Comparison of ENCODE assay signal across 10 mouse cellular contexts in genomic region chr13:36086608-36087391, GRCm38 (mm10). TPM values are rescaled to one million over a fixed set of nuclear protein-coding genes. Genes with fewer than 3 reads are reported as not detected.
DNase-seq lines count a peak whose midpoint lies in the region; ATAC-seq and TF ChIP-seq lines count a peak whose summit lies in the region.
"Had no signal": no experiment of that assay in that cellular context is flagged by ENCODE, and none has a peak within 500 bp of the region (broad histone marks: within the 10 kb centered on the region; RNA-seq: fewer than 3 reads in every experiment).

No protein-coding gene starts in this region.

- no peak overlapping the region for H3K4me3 ChIP-seq in heart, embryonic 11.5 days (ENCODE audit: low read depth, low read length)
- no peak overlapping the region for H3K4me3 ChIP-seq in heart, postnatal 0 days (ENCODE audit: low read depth, low read length)
- H3K4me3 ChIP-seq: embryonic facial prominence, embryonic 10.5 days; megakaryocyte, embryonic 14.5 days had no signal

- H3K27ac ChIP-seq in heart, embryonic 11.5 days (ENCODE audit: low read depth, low read length) = no peak overlapping the region
- no peak overlapping the region for H3K27ac ChIP-seq in heart, postnatal 0 days (ENCODE audit: low read depth)
- H3K27ac ChIP-seq: embryonic facial prominence, embryonic 10.5 days had no signal

- no peaks in the 10 kb centered on the region for H3K9me3 ChIP-seq in heart, embryonic 11.5 days (replicated peaks; ENCODE audit: control insufficient read depth, low read length)
- no peaks in the 10 kb centered on the region for H3K9me3 ChIP-seq in heart, postnatal 0 days (replicated peaks; ENCODE audit: control insufficient read depth, low read length)
- H3K9me3 ChIP-seq: embryonic facial prominence, embryonic 10.5 days; megakaryocyte, embryonic 14.5 days had no signal

- WGBS in heart, embryonic 11.5 days (ENCODE audit: insufficient replicate concordance) = 76% methylated on average over 5 of the region's 5 CpGs
- WGBS in heart, postnatal 0 days = 68% methylated on average over 5 of the region's 5 CpGs

- H3K4me2 ChIP-seq in heart, embryonic 11.5 days = no peak overlapping the region
- no peak overlapping the region for H3K4me2 ChIP-seq in heart, postnatal 0 days (ENCODE audit: low read depth, low read length)

- no peak for TF ChIP-seq CTCF in heart, postnatal 0 days (IDR thresholded peaks at IDR 0.05; ENCODE audit: low read depth)

- ATAC-seq in heart, embryonic 11.5 days (replicated peaks; ENCODE audit: insufficient number of reproducible peaks, low FRiP score, low TSS enrichment) = no peak
- ATAC-seq in heart, postnatal 0 days (ENCODE audit: insufficient read depth, low read depth) = peak; percentile 74
- peak; percentile 94 for ATAC-seq in megakaryocyte progenitor cell, adult 5-6 weeks (replicated peaks; ENCODE audit: poor library complexity)

- H3K4me1 ChIP-seq in heart, embryonic 11.5 days (ENCODE audit: control insufficient read depth, insufficient read depth, low read length) = peaks cover 18% of the 10 kb centered on the region
- peaks cover 18% of the 10 kb centered on the region for H3K4me1 ChIP-seq in heart, postnatal 0 days (ENCODE audit: control insufficient read depth, insufficient read depth)
- H3K4me1 ChIP-seq: embryonic facial prominence, embryonic 10.5 days had no signal

- no peaks in the 10 kb centered on the region for H3K27me3 ChIP-seq in heart, embryonic 11.5 days (ENCODE audit: control insufficient read depth, insufficient read depth, low read length)
- no peaks in the 10 kb centered on the region for H3K27me3 ChIP-seq in heart, postnatal 0 days (ENCODE audit: control insufficient read depth, insufficient read depth, low read length)
- H3K27me3 ChIP-seq: megakaryocyte, embryonic 14.5 days had no signal

- H3K36me3 ChIP-seq in heart, embryonic 11.5 days (ENCODE audit: control insufficient read depth, insufficient read depth, low read length) = no peaks in the 10 kb centered on the region
- peaks cover 15% of the 10 kb centered on the region for H3K36me3 ChIP-seq in heart, postnatal 0 days (replicated peaks; ENCODE audit: control insufficient read depth, insufficient read depth, low read length)
- H3K36me3 ChIP-seq: embryonic facial prominence, embryonic 10.5 days had no signal

- DNase-seq in heart, adult 9 months (ENCODE audit: low spot score in 2 of 2) = peak; percentile 4 to 29
- peak; percentile 42 for DNase-seq in Muller cell, postnatal 12 days (ENCODE audit: inconsistent ontology term)
- peak; percentile 51 for DNase-seq in heart, postnatal 0 days (ENCODE audit: low spot score)
- DNase-seq in testis, postnatal 14 days (ENCODE audit: low spot score) = no peak
- DNase-seq in urinary bladder, postnatal 25 days (ENCODE audit: low spot score) = no peak
- DNase-seq in right cerebral cortex, postnatal 14 days = no peak

- TF ChIP-seq EP300 in heart, postnatal 0 days (IDR thresholded peaks at IDR 0.05; ENCODE audit: low read depth) = no peak

- H3K9ac ChIP-seq in heart, embryonic 11.5 days (ENCODE audit: low read depth, low read length) = no peak overlapping the region
- H3K9ac ChIP-seq in heart, postnatal 0 days (replicated peaks; ENCODE audit: low read depth, low read length) = no peak overlapping the region

RNA-seq across cellular contexts. Expression of gene Fars2, which starts 30.4 kb away (rescaled TPM):
- 42.7 and 43.4 TPM in 2 replicates for polyA plus RNA-seq in heart, embryonic 11.5 days (2014; fragmentation: Nextera tagmentation; extraction: Ambion mirVana)
- total RNA-seq in heart, postnatal 0 days (2014; rRNA removed; ENCODE audit: low replicate concordance) = 54.8 and 96.9 TPM in 2 replicates
- 77.0 and 78.9 TPM in 2 replicates for polyA plus RNA-seq in heart, postnatal 0 days (2015; fragmentation: Nextera tagmentation; extraction: Ambion mirVana)
- total RNA-seq in megakaryocyte progenitor cell, adult 5-6 weeks (2015) = 23.9 and 24.0 TPM in 2 replicates
- 42.6 and 48.5 TPM in 2 replicates for total RNA-seq in megakaryocyte progenitor cell, adult 5-6 weeks (2017)

RNA-seq across cellular contexts. Expression of gene Lyrm4, which starts 30.5 kb away (rescaled TPM):
- 23.4 and 26.8 TPM in 2 replicates for polyA plus RNA-seq in heart, embryonic 11.5 days (2014; fragmentation: Nextera tagmentation; extraction: Ambion mirVana)
- 7.7 and 10.9 TPM in 2 replicates for total RNA-seq in heart, postnatal 0 days (2014; rRNA removed; ENCODE audit: low replicate concordance)
- polyA plus RNA-seq in heart, postnatal 0 days (2015; fragmentation: Nextera tagmentation; extraction: Ambion mirVana) = 29.9 and 34.6 TPM in 2 replicates
- total RNA-seq in megakaryocyte progenitor cell, adult 5-6 weeks (2015) = 12.3 and 14.0 TPM in 2 replicates
- total RNA-seq in megakaryocyte progenitor cell, adult 5-6 weeks (2017) = 13.5 and 15.5 TPM in 2 replicates

Comparison
In these comparisons a context has a peak if more than half of its experiments do, and no peak if none do; other contexts are left out.
1. DNase-seq: peak in heart, adult 9 months (2 of 2), Muller cell, postnatal 12 days (single experiment) and heart, postnatal 0 days (single experiment); none in testis, postnatal 14 days (single experiment), urinary bladder, postnatal 25 days (single experiment) and right cerebral cortex, postnatal 14 days (single experiment).